Mouse (Mus musculus) liver, adult 2 months (tissue): ENCODE results near the gene Senp6.

ENCODE experiments used
- CTCF ChIP-seq: fragments of 200-500 bp; IDR thresholded peaks from 2 replicates; pipeline ENCODE4 v1.5.1; 2011; ENCODE audit warnings: low read depth, low read length, control low read depth
- POLR2A ChIP-seq: fragments of 200-500 bp; IDR thresholded peaks from 2 replicates; pipeline ENCODE4 v1.6.1; 2011; ENCODE audit warnings: low read length, control low read depth; ENCODE audit not compliant: insufficient read depth; ENCODE audit errors: extremely low read depth

DNA sequence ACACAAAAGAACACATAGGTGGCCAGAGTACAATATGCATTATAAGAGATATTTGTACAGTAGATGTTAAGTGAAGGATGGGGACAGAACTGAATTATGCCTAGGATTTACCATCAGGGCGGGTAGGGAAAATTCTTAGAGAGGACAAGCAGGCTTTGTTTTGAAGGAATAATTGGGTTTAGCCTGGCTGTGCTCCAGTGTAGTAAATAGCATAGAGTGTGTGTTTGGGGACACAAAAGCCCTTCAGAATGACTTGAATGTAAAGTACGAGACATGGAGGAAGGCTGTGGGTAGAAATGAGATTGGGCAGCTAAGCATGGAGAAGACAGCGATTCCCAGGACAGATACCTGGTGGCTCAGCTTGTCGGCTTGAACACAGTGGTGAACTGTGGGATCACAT is 94.7 kb downstream of the Senp6 start:
- no peak for TF ChIP-seq POLR2A
- no peak for TF ChIP-seq CTCF
